Mouse (Mus musculus) heart, adult 2 months (tissue): Measurements from ENCODE around the gene Snf8.

ENCODE experiments used
- CTCF ChIP-seq: fragments of 200-600 bp; IDR thresholded peaks from 2 replicates; pipeline ENCODE4 v1.8.1; 2022; ENCODE audit warnings: antibody characterized with exemption, mild to moderate bottlenecking, moderate library complexity
- EP300 ChIP-seq: fragments of 200-500 bp; IDR thresholded peaks from 2 replicates; pipeline ENCODE4 v1.6.1; 2011; ENCODE audit warnings: low read depth, low read length, control low read depth; ENCODE audit not compliant: insufficient read depth
- POLR2A ChIP-seq: fragments of 200-500 bp; IDR thresholded peaks from 2 replicates; pipeline ENCODE4 v1.6.1; 2011; ENCODE audit warnings: mild to moderate bottlenecking, low read depth, low read length, control low read depth; ENCODE audit not compliant: insufficient read depth

DNA sequence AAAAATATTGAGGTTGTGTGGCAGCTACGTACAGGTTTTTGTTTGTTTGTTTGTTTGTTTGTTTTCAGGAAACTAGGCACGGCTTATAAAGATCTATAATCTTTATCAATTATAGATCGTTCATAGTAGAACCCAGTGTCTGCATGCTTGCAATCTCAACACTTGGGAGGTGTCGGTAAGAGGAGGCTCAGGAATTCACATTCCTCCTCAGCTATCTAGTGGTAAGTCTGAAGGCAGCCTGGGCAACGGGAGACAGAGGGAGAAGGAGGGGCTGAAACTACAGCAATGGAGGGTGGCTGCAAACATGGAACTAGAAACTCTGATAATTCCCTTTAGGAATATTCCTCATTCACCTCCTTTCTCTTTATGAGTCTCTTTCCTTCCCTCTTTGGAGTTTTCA is 19.3 kb upstream of the Snf8 start:
- TF ChIP-seq POLR2A (no peak), CTCF (no peak), EP300 (no peak)
